Mouse (Mus musculus) heart, adult 10 weeks (tissue): ENCODE measurements around the gene Thsd4. TPM values are rescaled to one million over a fixed set of nuclear protein-coding genes. Genes with fewer than 3 reads are reported as not detected.

Experiments
- polyA plus RNA-seq: library from polyadenylated mRNA; stranded (reverse); fragments of 350-450 nt; fragmentation: Illumina TruSeq; extraction: RNeasy Lipid Tissue Mini Kit (QIAGEN cat#74804); gene quantifications from one replicate; pipeline ENCODE4 v1.2.3, GENCODE M21; 2014; ENCODE audit warnings: low read depth, low replicate concordance

Thsd4 gene
- polyA plus RNA-seq, result 2.7 TPM

GRCm38 (mm10) chr9:60521806-60522264, at the start of gene Thsd4:
Gene Thsd4, minus strand, starts transcription at chr9:60522046.

GRCm38 (mm10) chr9:59960559-59960958, 561.3 kb downstream of the Thsd4 start, which contains the start of gene Nr2e3:
Gene Nr2e3, minus strand, starts transcription at chr9:59960659.

Other genes starting within 250 kb of the Thsd4 start
- 4.3 TPM for gene Lrrc49, start 166.1 kb upstream of the Thsd4 start, polyA plus RNA-seq
- 0.71 TPM for gene Larp6, start 190.9 kb upstream of the Thsd4 start, polyA plus RNA-seq